In genomic region chr12:21227076-21227980, GRCm38 (mm10) we compare ENCODE assay signal across 8 mouse cellular contexts. TPM values are rescaled to one million over a fixed set of nuclear protein-coding genes. Genes with fewer than 3 reads are reported as not detected.
DNase-seq lines count a peak whose midpoint lies in the region; ATAC-seq lines count a peak whose summit lies in the region.

No protein-coding gene starts in this region.

- intact Hi-C loops in left cerebral cortex, postnatal 4 days (cut with DNase I) = loop anchor here (5.0 kb wide), 1 partner anchor 115 kb away; no protein-coding TSS in a partner anchor

- H3K4me1 ChIP-seq in embryonic facial prominence, embryonic 14.5 days (ENCODE audit: control insufficient read depth, insufficient read depth, low read length) = no peaks in the 10 kb centered on the region; the same call in 1 of the 2 replicates
- peaks cover 16 to 23% of the 10 kb centered on the region in 2 experiments for H3K4me1 ChIP-seq in heart, embryonic 14.5 days (ENCODE audit: control insufficient read depth in 2 of 2, insufficient read depth in 2 of 2, low read length in 2 of 2)

- WGBS in embryonic facial prominence, embryonic 14.5 days = 52% methylated on average over 6 of the region's 6 CpGs
- 15% methylated on average over 6 of the region's 6 CpGs for WGBS in heart, embryonic 14.5 days

- H3K36me3 ChIP-seq in embryonic facial prominence, embryonic 14.5 days (ENCODE audit: control insufficient read depth, insufficient read depth, low read length) = peaks cover 23% of the 10 kb centered on the region; the same call in 1 of the 2 replicates
- H3K36me3 ChIP-seq in heart, embryonic 14.5 days (ENCODE audit: control insufficient read depth, insufficient read depth, low read length) = peaks cover 35% of the 10 kb centered on the region

- no peaks in the 10 kb centered on the region for H3K9me3 ChIP-seq in embryonic facial prominence, embryonic 14.5 days (ENCODE audit: control insufficient read depth, low read length)
- no peaks in the 10 kb centered on the region for H3K9me3 ChIP-seq in heart, embryonic 14.5 days (ENCODE audit: control insufficient read depth, low read length)

- no peak overlapping the region for H3K9ac ChIP-seq in embryonic facial prominence, embryonic 14.5 days (ENCODE audit: low read depth, low read length)
- H3K9ac ChIP-seq in heart, embryonic 14.5 days (ENCODE audit: low read length) = no peak overlapping the region; the same call in 1 of the 2 replicates

- no peak overlapping the region for H3K4me2 ChIP-seq in embryonic facial prominence, embryonic 14.5 days (ENCODE audit: low read depth, low read length)
- H3K4me2 ChIP-seq in heart, embryonic 14.5 days (ENCODE audit: low read length) = no peak overlapping the region

- DNase-seq in left cerebral cortex, postnatal 4 days = peak; percentile 36
- DNase-seq in left cerebral cortex, adult 8-10 months (ENCODE audit: low spot score in 2 of 2) = no peak
- DNase-seq in adipocyte (ENCODE audit: low spot score) = peak; percentile 96
- DNase-seq in embryonic facial prominence, embryonic 14.5 days (ENCODE audit: low spot score) = peak; percentile 56
- peak; percentile 89 for DNase-seq in kidney, postnatal 14 days
- DNase-seq in testis, postnatal 14 days (ENCODE audit: low spot score) = peak; percentile 29

- no peaks in the 10 kb centered on the region for H3K27me3 ChIP-seq in embryonic facial prominence, embryonic 14.5 days (replicated peaks; ENCODE audit: control insufficient read depth, insufficient read depth, low read length)
- H3K27me3 ChIP-seq in heart, embryonic 14.5 days (ENCODE audit: control insufficient read depth, insufficient read depth, low read length) = no peaks in the 10 kb centered on the region

- no peak overlapping the region for H3K4me3 ChIP-seq in embryonic facial prominence, embryonic 14.5 days (ENCODE audit: low read depth, low read length)
- H3K4me3 ChIP-seq in heart, embryonic 14.5 days (ENCODE audit: control insufficient read depth in 1 of 2, insufficient read depth in 1 of 2, low read depth in 1 of 2, low read length in 2 of 2) = no peak overlapping the region

- ATAC-seq in embryonic facial prominence, embryonic 14.5 days (ENCODE audit: low read depth) = no peak
- peak; percentile 70 for ATAC-seq in heart, embryonic 14.5 days (ENCODE audit: insufficient number of reproducible peaks, insufficient read depth, low FRiP score, low read depth)
- ATAC-seq in megakaryocyte progenitor cell, adult 5-6 weeks (replicated peaks; ENCODE audit: poor library complexity) = peak; percentile 63

- no peak overlapping the region for H3K27ac ChIP-seq in embryonic facial prominence, embryonic 14.5 days (replicated peaks; ENCODE audit: low read depth, low read length)
- peak overlapping the region; percentile 33 to 61 for H3K27ac ChIP-seq in heart, embryonic 14.5 days (replicated peaks in 1 of 2; ENCODE audit: control insufficient read depth in 1 of 2, insufficient read depth in 1 of 2, low read depth in 2 of 2, low read length in 2 of 2)

RNA-seq across cellular contexts. Expression of gene Cpsf3, which starts 57.9 kb away (rescaled TPM):
- total RNA-seq in left cerebral cortex, postnatal 4 days (2021) = 10 to 100 TPM; 54.6 to 58.0 TPM
- 10 to 100 TPM; 52.8 to 65.1 (median 60.1) TPM for total RNA-seq in left cerebral cortex, adult 8-10 months (2022)
- polyA plus RNA-seq in embryonic facial prominence, embryonic 14.5 days (2014; fragmentation: Nextera tagmentation; extraction: Ambion mirVana) = 84.8 and 100 TPM in 2 replicates
- polyA plus RNA-seq in heart, embryonic 14.5 days (2014; fragmentation: Nextera tagmentation; extraction: Ambion mirVana) = 69.3 and 70.5 TPM in 2 replicates
- 138 and 156 TPM in 2 replicates for total RNA-seq in megakaryocyte progenitor cell, adult 5-6 weeks (2015)
- total RNA-seq in megakaryocyte progenitor cell, adult 5-6 weeks (2017) = 94.2 and 109 TPM in 2 replicates

RNA-seq across cellular contexts. Expression of gene Itgb1bp1, which starts 58.8 kb away (rescaled TPM):
- total RNA-seq in left cerebral cortex, postnatal 4 days (2021) = 10 to 100 TPM; 33.4 to 35.3 TPM
- total RNA-seq in left cerebral cortex, adult 8-10 months (2022) = 10 to 100 TPM; 42.6 to 50.0 (median 43.9) TPM
- 54.0 and 54.2 TPM in 2 replicates for polyA plus RNA-seq in embryonic facial prominence, embryonic 14.5 days (2014; fragmentation: Nextera tagmentation; extraction: Ambion mirVana)
- 39.5 and 40.0 TPM in 2 replicates for polyA plus RNA-seq in heart, embryonic 14.5 days (2014; fragmentation: Nextera tagmentation; extraction: Ambion mirVana)
- total RNA-seq in megakaryocyte progenitor cell, adult 5-6 weeks (2015) = 36.5 and 40.6 TPM in 2 replicates
- total RNA-seq in megakaryocyte progenitor cell, adult 5-6 weeks (2017) = 28.4 and 32.2 TPM in 2 replicates

Comparison
In these comparisons a context has a peak if more than half of its experiments do, and no peak if none do; other contexts are left out.
1. DNase-seq: peak in left cerebral cortex, postnatal 4 days (single experiment), adipocyte (single experiment), embryonic facial prominence, embryonic 14.5 days (single experiment), kidney, postnatal 14 days (single experiment) and testis, postnatal 14 days (single experiment); none in left cerebral cortex, adult 8-10 months (0 of 2).